Mouse (Mus musculus) stomach, embryonic 16.5 days (tissue): ENCODE data around the gene Tulp1. TPM values are rescaled to one million over a fixed set of nuclear protein-coding genes. Genes with fewer than 3 reads are reported as not detected.

Source experiments
- ATAC-seq: fragments of 200-750 bp; cut with Nextera tagmentation; 2 replicates; pipeline ENCODE4 v1.8.0; 2017; ENCODE audit warnings: moderate number of reproducible peaks, moderate TSS enrichment; ENCODE audit not compliant: insufficient read depth, low FRiP score
- H3K27ac ChIP-seq: fragments of 300-500 bp; sonication (generic); 2 replicates; pipeline ENCODE4 v1.5.1; 2014; ENCODE audit warnings: low read length
- H3K27me3 ChIP-seq: fragments of 300-500 bp; sonication (generic); 2 replicates; pipeline ENCODE4 v1.6.1; 2014; ENCODE audit warnings: low read length, control low read depth, mixed read lengths; ENCODE audit not compliant: control insufficient read depth, insufficient read depth
- H3K36me3 ChIP-seq: fragments of 300-500 bp; sonication (generic); 2 replicates; pipeline ENCODE4 v1.6.1; 2014; ENCODE audit warnings: low read length; ENCODE audit not compliant: control insufficient read depth, insufficient read depth
- H3K4me1 ChIP-seq: fragments of 300-500 bp; sonication (generic); 2 replicates; pipeline ENCODE4 v1.6.1; 2014; ENCODE audit warnings: low read length, control low read depth, mixed read lengths; ENCODE audit not compliant: control insufficient read depth, insufficient read depth
- H3K4me2 ChIP-seq: fragments of 300-500 bp; sonication (generic); 2 replicates; pipeline ENCODE4 v1.6.1; 2014; ENCODE audit warnings: low read depth, low read length, mixed read lengths
- H3K4me3 ChIP-seq: fragments of 300-500 bp; sonication (generic); replicated peaks from 2 replicates; pipeline ENCODE4 v1.5.1; 2014; ENCODE audit warnings: mild to moderate bottlenecking, low read length
- H3K9ac ChIP-seq: fragments of 300-500 bp; sonication (generic); 2 replicates; pipeline ENCODE4 v1.6.1; 2014; ENCODE audit warnings: low read length
- H3K9me3 ChIP-seq: fragments of 300-500 bp; sonication (generic); replicated peaks from 2 replicates; pipeline ENCODE4 v1.6.1; 2016; ENCODE audit warnings: low read length, control low read depth; ENCODE audit not compliant: control insufficient read depth
- WGBS: fragments of 180-500 bp; shearing (Covaris S2); extraction: QIAGEN DNeasy Blood & Tissue Kit; methylation state at CpG from one replicate; pipeline ENCODE4 v1.1.7; 2014; 5-methylcytosine and 5-hydroxymethylcytosine counted together
- polyA plus RNA-seq: library from polyadenylated mRNA; unstranded; fragments of >200 nt; fragmentation: Nextera tagmentation; extraction: Ambion mirVana; gene quantifications from 2 replicates; pipeline ENCODE4 v1.2.1, GENCODE M21; 2015

Tulp1 gene
- polyA plus RNA-seq, 1 experiment from 2014 or later: 5.4 TPM

DNA sequence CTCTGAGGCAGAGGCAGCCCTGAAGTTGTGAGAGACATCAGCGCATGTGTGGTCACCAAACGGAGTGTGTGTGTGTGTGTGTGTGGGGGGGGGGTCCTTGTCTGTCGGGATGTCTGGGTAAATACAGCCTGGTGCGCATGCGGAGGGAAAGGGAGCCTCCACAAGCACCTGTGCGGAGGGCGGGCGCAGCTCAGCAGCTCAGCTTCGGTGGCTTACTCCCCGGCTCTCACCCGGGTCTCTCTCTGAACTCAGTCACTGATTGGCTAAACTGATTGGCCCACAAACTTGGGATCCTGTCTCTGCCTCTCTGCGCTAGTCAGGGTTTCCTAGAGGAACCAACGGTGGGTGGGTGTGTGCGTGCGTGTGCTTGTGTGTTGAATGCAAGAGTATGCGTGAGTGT is 9.5 kb upstream of the Tulp1 start:
- Histone ChIP-seq H3K27me3 (no peaks in the 10 kb centered on the region; the same call in 1 of the 2 replicates), H3K4me3 (no peak overlapping the region), H3K4me1 (no peaks in the 10 kb centered on the region), H3K4me2 (no peak overlapping the region), H3K27ac (no peak overlapping the region), H3K36me3 (no peaks in the 10 kb centered on the region), H3K9me3 (no peaks in the 10 kb centered on the region), H3K9ac (no peak overlapping the region)
- no peak for ATAC-seq
- 16% methylated on average over 16 of the region's 16 CpGs for WGBS

DNA sequence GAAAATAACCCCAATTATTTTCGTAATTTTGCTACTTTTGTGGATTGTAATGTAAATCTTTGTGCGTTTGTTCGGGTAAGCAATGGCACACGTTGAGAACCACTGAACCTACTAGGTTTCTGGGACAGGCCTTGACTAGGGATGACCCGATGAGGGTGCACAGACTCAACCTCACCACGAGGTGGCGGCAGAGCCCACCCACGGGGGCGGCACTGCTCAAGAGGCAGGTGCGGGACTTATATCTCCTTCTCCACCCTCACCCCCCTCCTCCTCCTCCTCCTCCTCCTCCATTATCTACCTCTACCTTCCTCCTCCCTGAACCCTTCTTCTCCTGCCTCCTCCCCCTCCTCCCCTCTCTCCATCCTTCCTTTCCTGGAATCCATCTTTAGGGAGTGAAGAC is 8.8 kb upstream of the Tulp1 start:
- Histone ChIP-seq H3K36me3 (no peaks in the 10 kb centered on the region), H3K4me1 (no peaks in the 10 kb centered on the region), H3K9me3 (no peaks in the 10 kb centered on the region), H3K4me3 (no peak overlapping the region), H3K27me3 (no peaks in the 10 kb centered on the region; the same call in 1 of the 2 replicates), H3K9ac (no peak overlapping the region), H3K4me2 (no peak overlapping the region), H3K27ac (no peak overlapping the region)
- ATAC-seq: no peak
- WGBS: 22% methylated on average over 10 of the region's 10 CpGs

DNA sequence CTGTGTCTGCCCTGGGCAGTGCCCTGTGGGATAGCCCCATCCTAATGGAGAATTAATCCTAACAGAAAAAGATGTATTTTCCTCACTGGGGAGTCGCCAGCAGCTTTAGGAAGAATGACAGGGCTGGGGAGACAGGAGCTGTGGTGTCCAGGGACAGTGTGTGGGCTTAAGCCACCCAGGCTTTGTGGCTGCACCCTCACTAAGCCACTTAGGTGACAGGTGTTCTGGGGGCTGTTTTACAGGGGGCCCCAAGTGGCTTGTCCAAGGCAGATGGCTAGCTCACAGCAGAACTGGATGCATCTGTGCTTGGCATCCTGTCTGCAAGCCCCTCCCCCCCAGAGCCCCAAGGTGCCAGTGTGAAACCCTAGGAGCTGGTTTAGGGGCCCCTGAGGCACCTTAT is 6.9 kb upstream of the Tulp1 start:
- Histone ChIP-seq H3K27me3 (no peaks in the 10 kb centered on the region; the same call in 1 of the 2 replicates), H3K27ac (no peak overlapping the region), H3K4me3 (no peak overlapping the region), H3K36me3 (no peaks in the 10 kb centered on the region), H3K4me2 (no peak overlapping the region), H3K9me3 (no peaks in the 10 kb centered on the region), H3K9ac (no peak overlapping the region), H3K4me1 (no peaks in the 10 kb centered on the region)
- WGBS: 76% methylated on average over 1 of the region's 1 CpGs
- no peak for ATAC-seq

DNA sequence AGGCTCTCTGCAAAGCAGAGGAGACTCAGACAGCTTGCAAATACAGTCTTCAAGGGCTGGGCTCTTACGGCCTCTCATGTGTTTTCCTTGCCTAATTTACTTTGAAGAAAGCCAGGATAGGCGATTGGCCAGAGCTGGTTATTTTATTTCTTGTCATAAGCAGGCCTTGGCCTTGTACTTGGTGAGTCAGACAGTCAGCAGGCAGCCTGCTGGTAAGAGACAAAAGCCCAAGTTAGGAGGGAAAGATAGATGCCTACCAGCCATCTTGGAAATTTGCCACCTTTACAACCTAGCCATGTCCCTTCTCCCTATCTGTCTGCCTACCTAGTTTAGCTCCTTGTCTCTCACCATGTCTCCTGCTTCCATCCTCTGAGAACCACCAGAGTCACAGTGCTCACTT is 6.3 kb upstream of the Tulp1 start:
- H3K27me3 ChIP-seq: no peaks in the 10 kb centered on the region
- H3K27ac ChIP-seq: no peak overlapping the region
- no peaks in the 10 kb centered on the region for H3K9me3 ChIP-seq
- no peak overlapping the region for H3K4me2 ChIP-seq
- H3K36me3 ChIP-seq: no peaks in the 10 kb centered on the region
- no peak overlapping the region for H3K4me3 ChIP-seq
- no peaks in the 10 kb centered on the region for H3K4me1 ChIP-seq
- no peak for ATAC-seq
- H3K9ac ChIP-seq: no peak overlapping the region
- WGBS: 47% methylated on average over 2 of the region's 2 CpGs

DNA sequence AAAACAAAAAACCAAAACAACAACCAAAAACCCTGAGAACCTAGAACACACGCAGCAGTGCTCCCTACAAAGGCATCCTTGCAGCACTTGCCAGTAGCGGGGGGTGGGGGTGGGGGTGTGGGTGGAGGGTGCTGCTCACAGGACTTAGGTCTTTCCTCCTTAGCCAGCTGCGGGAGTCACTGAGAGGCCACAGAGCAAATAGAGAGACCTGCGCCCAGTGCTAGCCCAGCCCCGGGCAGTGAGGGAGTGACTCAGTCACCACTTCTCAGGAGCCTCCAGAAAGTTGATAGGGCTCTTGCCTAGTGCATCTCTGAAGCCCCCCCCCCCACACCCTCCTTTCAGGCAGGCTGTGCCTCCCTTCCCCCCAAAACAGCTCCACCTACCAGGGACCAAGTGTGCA is 4.0 kb upstream of the Tulp1 start:
- no peak overlapping the region for H3K4me3 ChIP-seq
- WGBS: 48% methylated on average over 5 of the region's 5 CpGs
- no peaks in the 10 kb centered on the region for H3K9me3 ChIP-seq
- no peak overlapping the region for H3K4me2 ChIP-seq
- no peak overlapping the region for H3K9ac ChIP-seq
- peaks cover 6% of the 10 kb centered on the region for H3K4me1 ChIP-seq
- peak; percentile 41; the same call in 1 of the 2 replicates for ATAC-seq
- no peak overlapping the region for H3K27ac ChIP-seq
- peaks cover 11% of the 10 kb centered on the region for H3K27me3 ChIP-seq
- H3K36me3 ChIP-seq: no peaks in the 10 kb centered on the region

DNA sequence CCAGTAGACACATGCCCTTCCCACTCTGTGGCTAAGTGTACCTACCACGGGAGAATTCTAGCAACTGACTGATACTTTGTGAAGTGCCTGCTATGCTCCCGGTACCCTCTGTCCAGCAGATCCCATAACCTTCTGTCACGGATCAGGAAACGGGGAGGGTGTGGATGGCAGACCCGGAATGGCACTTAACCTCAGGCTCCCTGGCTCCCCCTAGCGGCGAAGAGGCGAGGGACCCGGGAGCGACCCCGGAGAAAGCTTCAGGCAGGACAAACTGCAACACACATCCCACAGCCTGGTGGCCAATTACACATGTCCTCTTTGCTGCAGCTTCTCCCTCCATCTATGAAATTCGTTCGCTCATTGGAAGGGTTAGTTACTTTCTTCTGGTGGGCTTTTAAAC is 3.4 kb upstream of the Tulp1 start:
- Histone ChIP-seq H3K27me3 (peaks cover 16% of the 10 kb centered on the region), H3K27ac (no peak overlapping the region), H3K9me3 (no peaks in the 10 kb centered on the region), H3K4me3 (no peak overlapping the region), H3K36me3 (no peaks in the 10 kb centered on the region), H3K4me2 (no peak overlapping the region), H3K9ac (no peak overlapping the region), H3K4me1 (peaks cover 12% of the 10 kb centered on the region)
- WGBS: 5% methylated on average over 13 of the region's 13 CpGs
- ATAC-seq: no peak; the same call in 1 of the 2 replicates

DNA sequence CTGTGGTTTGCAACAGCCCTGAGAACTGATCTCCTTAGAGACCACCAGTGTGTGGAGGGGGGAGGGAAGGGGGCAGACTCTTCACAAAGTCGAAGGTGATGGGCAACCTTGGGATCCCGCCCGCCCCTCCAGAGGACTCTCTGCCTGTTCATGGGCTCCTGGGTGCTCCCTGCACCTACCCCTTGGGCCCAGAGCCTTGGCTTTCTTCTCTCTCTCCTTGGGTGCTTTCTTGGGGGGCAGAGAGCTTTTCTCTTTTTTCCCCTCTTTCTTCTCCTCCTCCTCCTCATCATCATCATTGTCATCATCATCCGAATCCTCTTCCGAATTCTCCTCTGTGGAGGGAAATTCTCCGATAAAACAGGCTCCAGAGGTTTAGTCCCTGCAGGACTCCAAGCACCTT is 1.5 kb downstream of the Tulp1 start:
- H3K4me1 ChIP-seq: peaks cover 21% of the 10 kb centered on the region
- peaks cover 21% of the 10 kb centered on the region for H3K27me3 ChIP-seq
- 0 out of 2 replicates have a peak overlapping the region, but pooled peaks have one; percentile 40 for H3K4me3 ChIP-seq
- H3K4me2 ChIP-seq: peak overlapping the region; percentile 58
- no peaks in the 10 kb centered on the region for H3K9me3 ChIP-seq
- no peaks in the 10 kb centered on the region for H3K36me3 ChIP-seq
- ATAC-seq: no peak
- WGBS: 48% methylated on average over 6 of the region's 6 CpGs
- H3K9ac ChIP-seq: peak overlapping the region; percentile 68
- H3K27ac ChIP-seq: no peak overlapping the region

DNA sequence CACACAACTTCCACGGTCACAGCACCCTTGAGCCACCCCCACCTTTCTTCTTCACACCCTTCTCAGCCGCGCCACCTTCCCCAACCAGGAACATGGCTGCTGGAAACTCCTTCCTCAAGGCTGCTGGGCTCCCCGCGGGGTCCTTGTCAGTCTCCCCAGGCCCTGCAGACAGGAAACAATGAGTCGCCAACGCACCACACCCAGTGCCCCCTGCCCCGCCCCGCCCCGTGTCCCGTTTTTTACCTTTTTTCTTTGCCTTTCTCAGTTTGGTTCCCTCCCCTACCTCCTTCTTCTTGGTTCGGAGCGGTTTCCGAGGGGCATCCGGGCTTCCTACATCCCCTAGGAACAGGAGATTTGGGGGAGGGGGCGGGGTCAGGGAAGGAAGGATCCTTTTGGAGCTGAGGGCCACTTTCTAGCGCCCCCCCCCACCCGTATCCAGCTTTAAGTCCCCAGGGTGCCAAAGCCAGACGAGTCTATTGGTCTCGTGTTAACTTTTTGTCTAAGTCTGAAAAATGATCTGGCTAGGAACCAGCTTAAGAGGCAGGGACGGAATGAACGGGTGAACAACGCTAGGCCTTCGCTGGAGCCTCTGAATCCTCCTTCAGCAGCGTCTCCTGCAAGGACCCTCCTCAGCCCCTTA is 2.2 kb downstream of the Tulp1 start:
- 4% methylated on average over 25 of the region's 25 CpGs for WGBS
- 0 out of 2 replicates have a peak overlapping the region, but pooled peaks have one; percentile 33 for H3K27ac ChIP-seq
- H3K9ac ChIP-seq: peak overlapping the region; percentile 68
- H3K4me2 ChIP-seq: peak overlapping the region; percentile 58
- H3K36me3 ChIP-seq: no peaks in the 10 kb centered on the region
- ATAC-seq: no peak
- H3K9me3 ChIP-seq: no peaks in the 10 kb centered on the region
- peaks cover 21% of the 10 kb centered on the region for H3K27me3 ChIP-seq
- H3K4me3 ChIP-seq: peak overlapping the region; percentile 40
- peaks cover 21% of the 10 kb centered on the region for H3K4me1 ChIP-seq

DNA sequence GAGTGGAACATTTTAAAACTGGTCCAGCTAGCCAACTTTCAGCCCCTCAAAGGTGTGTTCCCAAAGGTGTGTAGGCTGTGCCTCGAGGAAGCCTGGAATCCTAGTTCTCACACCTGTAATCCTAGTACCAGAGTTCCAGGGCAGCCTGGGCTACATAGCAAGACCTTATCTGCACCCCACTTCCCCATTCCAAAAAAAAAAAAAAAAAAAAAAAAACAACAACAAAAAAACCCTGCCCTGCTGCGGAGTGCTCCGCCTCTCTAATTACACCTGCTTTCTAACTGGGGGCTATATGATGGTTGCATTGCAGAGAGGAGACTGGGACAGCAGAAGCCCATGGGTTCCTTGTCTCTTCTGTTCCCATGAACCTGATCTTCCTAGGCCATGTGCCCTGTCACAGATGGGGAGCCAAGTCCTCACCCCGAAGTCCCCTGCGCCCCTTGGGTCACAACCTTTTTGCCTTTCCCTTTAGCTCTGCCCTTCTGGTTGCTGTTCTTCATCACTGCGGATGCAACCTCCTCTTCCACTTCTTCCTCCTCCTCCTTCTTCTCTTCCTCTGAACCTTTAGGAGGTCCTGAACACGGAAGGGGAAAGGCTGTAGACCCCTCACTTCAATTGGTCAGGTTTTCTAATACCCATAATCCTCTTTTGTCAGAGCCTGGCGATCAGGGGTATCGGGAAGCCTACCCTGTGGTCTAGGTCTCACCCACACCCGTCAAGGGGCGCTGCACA is 2.9 kb downstream of the Tulp1 start:
- peak overlapping the region; percentile 68 for H3K9ac ChIP-seq

More for the DNA sequence above, 2.9 kb downstream of the Tulp1 start:
- Histone ChIP-seq H3K4me3 (peak overlapping the region; percentile 40), H3K4me2 (peak overlapping the region; percentile 58), H3K36me3 (no peaks in the 10 kb centered on the region), H3K9me3 (no peaks in the 10 kb centered on the region), H3K27me3 (peaks cover 21% of the 10 kb centered on the region), H3K4me1 (peaks cover 21% of the 10 kb centered on the region), H3K27ac (no peak overlapping the region)
- WGBS: 44% methylated on average over 11 of the region's 11 CpGs
- no peak for ATAC-seq
